Mouse (Mus musculus): ENCODE data around the gene Rab40b. TPM values are rescaled to one million over a fixed set of nuclear protein-coding genes. Genes with fewer than 3 reads are reported as not detected.

Rab40b gene
- polyA plus RNA-seq, 1 experiment from 2014 or later: 14.1 TPM

DNA sequence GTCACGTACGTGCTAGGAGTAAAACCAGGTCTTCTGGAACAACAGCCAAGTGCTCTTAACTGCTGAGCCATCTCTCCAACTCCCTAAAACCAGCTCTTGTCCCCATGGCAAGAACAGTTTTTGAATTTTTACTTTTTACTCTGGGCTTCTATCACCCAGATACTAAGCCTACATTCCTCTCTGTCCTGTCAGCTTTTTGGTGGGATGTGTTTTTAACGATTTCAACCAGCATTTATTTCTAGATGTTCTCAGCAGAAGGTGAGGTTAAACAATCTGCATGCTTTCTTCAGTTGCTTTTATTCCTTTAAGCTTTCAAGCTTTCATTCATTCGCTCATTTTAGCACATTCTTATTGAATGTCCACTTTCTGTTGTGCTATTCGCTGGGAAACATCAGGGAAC lies 29.9 kb upstream of the Rab40b start:
- no peaks in the 10 kb centered on the region for H3K36me3 ChIP-seq (ENCODE audit: control insufficient read depth, insufficient read depth, low read length)
- peaks cover 11% of the 10 kb centered on the region for H3K4me1 ChIP-seq (ENCODE audit: control insufficient read depth, insufficient read depth, low read depth, low read length)
- H3K4me3 ChIP-seq (ENCODE audit: low read length): no peak overlapping the region
- no peak overlapping the region for H3K4me2 ChIP-seq (ENCODE audit: low read length)
- no peak overlapping the region for H3K27ac ChIP-seq (ENCODE audit: low read depth, low read length)
- H3K9ac ChIP-seq (ENCODE audit: low read depth, low read length): no peak overlapping the region
- WGBS: 83% methylated on average over 5 of the region's 5 CpGs
- no peak for ATAC-seq
- no peaks in the 10 kb centered on the region for H3K9me3 ChIP-seq (ENCODE audit: control insufficient read depth, low read length)
- H3K27me3 ChIP-seq (replicated peaks; ENCODE audit: control insufficient read depth, insufficient read depth, low read length): no peaks in the 10 kb centered on the region

DNA sequence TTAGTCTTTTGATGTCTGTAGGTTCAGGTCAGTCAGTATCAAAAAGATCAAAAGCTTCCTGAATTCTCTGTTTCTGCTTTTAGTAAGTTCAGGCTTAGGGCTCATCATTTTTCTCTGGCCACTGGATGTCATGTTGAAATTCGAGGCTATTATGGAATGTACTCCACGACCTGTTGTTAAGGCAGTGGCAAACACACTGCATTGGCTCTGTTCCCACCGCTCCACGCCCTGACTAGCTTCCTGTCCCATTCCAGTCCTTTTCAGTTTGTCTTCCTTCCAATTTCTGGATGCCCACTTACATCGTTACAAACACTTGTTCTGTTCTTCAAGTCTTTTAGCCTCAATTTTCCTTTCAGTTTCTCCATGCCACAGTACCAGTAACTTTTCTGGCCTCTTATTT lies 27.3 kb upstream of the Rab40b start:
- no peaks in the 10 kb centered on the region for H3K4me1 ChIP-seq (ENCODE audit: control insufficient read depth, insufficient read depth, low read depth, low read length)
- no peak overlapping the region for H3K9ac ChIP-seq (ENCODE audit: low read depth, low read length)
- H3K4me2 ChIP-seq (ENCODE audit: low read length): no peak overlapping the region
- no peak overlapping the region for H3K4me3 ChIP-seq (ENCODE audit: low read length)
- no peak overlapping the region for H3K27ac ChIP-seq (ENCODE audit: low read depth, low read length)
- H3K27me3 ChIP-seq (replicated peaks; ENCODE audit: control insufficient read depth, insufficient read depth, low read length): no peaks in the 10 kb centered on the region
- no peaks in the 10 kb centered on the region for H3K9me3 ChIP-seq (ENCODE audit: control insufficient read depth, low read length)
- ATAC-seq: no peak
- 72% methylated on average over 5 of the region's 5 CpGs for WGBS
- no peaks in the 10 kb centered on the region for H3K36me3 ChIP-seq (ENCODE audit: control insufficient read depth, insufficient read depth, low read length)

DNA sequence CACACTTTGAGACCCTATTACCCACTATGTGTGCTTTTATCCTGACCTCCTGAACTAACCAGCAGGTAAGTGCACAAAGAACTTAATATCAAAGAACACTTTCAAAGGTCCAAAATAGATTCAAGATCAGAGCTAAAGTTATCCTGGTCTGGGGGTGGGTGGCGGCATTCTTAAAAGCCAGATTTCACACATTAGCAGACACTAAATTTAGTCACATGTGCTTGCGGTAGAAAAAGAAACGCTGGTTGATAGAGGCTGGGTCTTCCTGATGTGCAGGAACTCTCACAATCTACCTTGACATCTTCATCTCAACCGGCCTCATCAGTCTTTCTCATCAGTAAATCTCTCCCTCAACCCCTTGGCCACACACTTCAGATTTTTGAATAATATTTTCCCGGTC lies 26.7 kb upstream of the Rab40b start:
- H3K9ac ChIP-seq (ENCODE audit: low read depth, low read length): no peak overlapping the region
- H3K4me3 ChIP-seq (ENCODE audit: low read length): no peak overlapping the region
- no peaks in the 10 kb centered on the region for H3K9me3 ChIP-seq (ENCODE audit: control insufficient read depth, low read length)
- ATAC-seq: no peak
- no peaks in the 10 kb centered on the region for H3K27me3 ChIP-seq (replicated peaks; ENCODE audit: control insufficient read depth, insufficient read depth, low read length)
- no peaks in the 10 kb centered on the region for H3K4me1 ChIP-seq (ENCODE audit: control insufficient read depth, insufficient read depth, low read depth, low read length)
- H3K4me2 ChIP-seq (ENCODE audit: low read length): no peak overlapping the region
- H3K36me3 ChIP-seq (ENCODE audit: control insufficient read depth, insufficient read depth, low read length): no peaks in the 10 kb centered on the region
- H3K27ac ChIP-seq (ENCODE audit: low read depth, low read length): no peak overlapping the region
- WGBS: 85% methylated on average over 5 of the region's 5 CpGs

DNA sequence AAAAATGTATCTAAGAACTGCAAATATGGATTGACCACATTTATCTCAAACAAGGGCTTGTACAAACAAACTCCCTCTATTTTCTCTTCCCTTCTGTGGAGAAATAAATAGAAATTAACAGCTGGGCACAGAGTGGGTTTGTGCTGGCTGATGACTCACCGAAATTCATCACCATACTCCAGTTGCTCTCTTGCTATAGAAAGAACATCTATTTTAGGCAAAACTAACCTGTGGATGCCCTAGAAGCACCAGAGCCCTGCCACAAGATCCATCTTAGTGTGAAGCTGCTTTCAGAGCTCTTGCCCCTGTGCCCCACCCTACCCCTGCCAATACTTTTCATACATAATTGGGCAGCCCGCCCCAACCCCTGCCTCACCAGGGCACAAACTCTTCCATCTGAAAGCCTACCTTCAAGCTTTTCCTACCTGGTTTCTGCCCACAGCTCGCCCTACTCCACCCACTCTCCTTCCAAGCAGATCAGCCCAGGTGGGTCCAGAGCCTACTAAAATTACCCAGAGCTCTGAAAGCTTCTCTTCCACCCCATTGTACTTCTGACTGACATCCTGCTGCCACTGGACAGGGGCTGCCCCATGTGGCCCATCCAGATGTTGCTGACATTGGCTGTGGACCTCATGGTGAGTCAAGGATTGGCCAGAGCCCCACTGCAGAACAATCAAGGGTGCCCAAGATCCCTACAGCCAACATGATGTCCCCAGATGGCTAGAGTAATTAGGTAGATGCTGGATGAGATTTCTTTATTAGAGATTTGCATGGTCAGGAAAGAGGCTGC lies 19.5 kb upstream of the Rab40b start:
- Histone ChIP-seq H3K4me3 (ENCODE audit: low read length) (no peak overlapping the region), H3K27ac (ENCODE audit: low read depth, low read length) (no peak overlapping the region), H3K36me3 (ENCODE audit: control insufficient read depth, insufficient read depth, low read length) (no peaks in the 10 kb centered on the region), H3K4me1 (ENCODE audit: control insufficient read depth, insufficient read depth, low read depth, low read length) (no peaks in the 10 kb centered on the region), H3K9me3 (ENCODE audit: control insufficient read depth, low read length) (no peaks in the 10 kb centered on the region), H3K4me2 (ENCODE audit: low read length) (no peak overlapping the region), H3K9ac (ENCODE audit: low read depth, low read length) (no peak overlapping the region), H3K27me3 (replicated peaks; ENCODE audit: control insufficient read depth, insufficient read depth, low read length) (no peaks in the 10 kb centered on the region)
- 77% methylated on average over 3 of the region's 3 CpGs for WGBS
- no peak for ATAC-seq

DNA sequence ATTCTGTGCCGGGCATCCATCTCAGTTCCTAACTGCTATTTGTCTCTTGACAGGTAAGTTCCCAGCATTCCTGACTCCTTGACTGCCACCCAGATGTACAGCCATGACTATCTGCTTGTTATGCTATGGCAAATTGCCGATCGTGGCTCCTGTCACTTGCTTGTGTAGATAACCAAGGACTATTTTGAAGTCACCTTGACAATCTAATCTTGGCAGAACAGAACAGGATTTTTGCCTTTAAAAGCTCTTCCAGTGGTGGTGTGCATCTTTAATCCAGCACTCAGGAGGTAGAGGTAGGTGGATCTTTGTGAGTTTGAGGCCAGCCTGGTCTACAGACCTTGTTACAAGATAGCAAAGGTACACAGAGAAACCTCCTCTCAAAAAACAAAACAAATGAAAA lies 4.4 kb upstream of the Rab40b start:
- no peaks in the 10 kb centered on the region for H3K36me3 ChIP-seq (ENCODE audit: control insufficient read depth, insufficient read depth, low read length)
- no peak overlapping the region for H3K27ac ChIP-seq (ENCODE audit: low read depth, low read length)
- peaks cover 4% of the 10 kb centered on the region; the same call in 1 of the 2 replicates for H3K4me1 ChIP-seq (ENCODE audit: control insufficient read depth, insufficient read depth, low read depth, low read length)
- H3K4me2 ChIP-seq (ENCODE audit: low read length): no peak overlapping the region
- no peak for ATAC-seq
- H3K9ac ChIP-seq (ENCODE audit: low read depth, low read length): no peak overlapping the region
- no peaks in the 10 kb centered on the region for H3K27me3 ChIP-seq (replicated peaks; ENCODE audit: control insufficient read depth, insufficient read depth, low read length)
- WGBS: 89% methylated on average over 3 of the region's 3 CpGs
- no peak overlapping the region for H3K4me3 ChIP-seq (ENCODE audit: low read length)
- H3K9me3 ChIP-seq (ENCODE audit: control insufficient read depth, low read length): no peaks in the 10 kb centered on the region

DNA sequence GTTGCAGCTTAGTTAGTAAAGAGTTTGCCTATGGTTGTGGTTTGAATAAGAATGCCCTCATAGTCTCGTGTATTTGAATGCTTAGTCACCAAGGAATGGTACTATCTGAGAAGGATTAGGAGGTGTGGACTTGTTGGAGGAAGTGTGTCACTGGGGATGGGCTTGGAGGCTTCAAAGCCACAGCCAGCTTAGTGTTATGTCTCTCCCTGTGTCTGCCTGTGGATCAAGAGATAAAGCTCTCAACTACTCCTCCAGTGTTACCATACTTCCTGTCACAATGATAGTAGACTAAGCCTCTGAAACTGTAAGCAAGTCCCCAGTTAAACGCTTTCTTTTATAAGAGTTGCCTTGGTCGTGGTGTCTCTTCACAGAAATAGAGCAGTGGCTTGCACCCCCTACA lies 2.7 kb upstream of the Rab40b start:
- Histone ChIP-seq H3K27ac (ENCODE audit: low read depth, low read length) (no peak overlapping the region), H3K9ac (ENCODE audit: low read depth, low read length) (no peak overlapping the region), H3K4me2 (ENCODE audit: low read length) (no peak overlapping the region), H3K4me3 (ENCODE audit: low read length) (no peak overlapping the region), H3K4me1 (ENCODE audit: control insufficient read depth, insufficient read depth, low read depth, low read length) (peaks cover 13% of the 10 kb centered on the region), H3K27me3 (replicated peaks; ENCODE audit: control insufficient read depth, insufficient read depth, low read length) (no peaks in the 10 kb centered on the region), H3K36me3 (ENCODE audit: control insufficient read depth, insufficient read depth, low read length) (no peaks in the 10 kb centered on the region), H3K9me3 (ENCODE audit: control insufficient read depth, low read length) (no peaks in the 10 kb centered on the region)
- 70% methylated on average over 3 of the region's 3 CpGs for whole genome bisulfite sequencing
- no peak for ATAC-seq

DNA sequence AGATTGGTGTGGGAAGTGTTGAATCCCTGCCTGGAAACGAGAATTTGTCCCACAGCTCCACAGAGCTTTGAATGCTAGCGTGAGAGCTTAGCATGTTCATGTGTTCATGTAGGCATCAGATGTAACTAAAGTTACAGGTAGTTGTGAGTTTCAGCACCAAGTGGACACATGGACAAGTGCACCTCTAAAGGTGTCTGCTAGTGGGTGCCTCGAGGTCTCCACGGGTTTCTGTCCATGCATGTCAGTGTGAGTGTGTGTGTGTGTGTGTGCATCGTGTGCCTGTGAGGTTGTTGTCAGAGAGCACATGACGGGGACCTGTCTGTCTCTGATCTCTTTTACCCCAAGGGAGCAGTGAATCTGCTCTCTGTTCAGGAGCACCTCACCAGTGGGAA lies 499 bp upstream of the Rab40b start:
- ATAC-seq: no peak

DNA sequence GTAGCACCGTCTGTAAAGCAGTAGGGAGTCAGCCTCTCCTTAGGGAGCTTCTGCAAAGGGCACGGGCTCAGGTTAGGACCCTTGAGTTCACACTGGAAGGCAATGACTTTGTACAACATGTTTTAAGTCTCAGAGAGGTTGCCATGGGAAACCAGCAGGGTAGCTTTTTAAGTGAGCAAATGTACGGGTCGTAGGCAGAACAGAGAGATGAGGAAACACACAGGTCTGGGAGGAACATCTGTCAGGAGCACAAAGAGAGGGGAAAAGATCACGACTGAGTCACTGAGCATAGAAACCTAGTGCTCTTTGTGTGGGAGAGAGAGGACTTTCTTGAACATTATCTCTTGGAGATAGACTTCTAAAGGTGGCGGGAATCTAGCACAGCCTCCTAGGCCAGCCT lies 7.8 kb downstream of the Rab40b start:
- no peaks in the 10 kb centered on the region for H3K27me3 ChIP-seq (replicated peaks; ENCODE audit: control insufficient read depth, insufficient read depth, low read length)
- ATAC-seq: no peak
- H3K27ac ChIP-seq (ENCODE audit: low read depth, low read length): no peak overlapping the region
- H3K4me1 ChIP-seq (ENCODE audit: control insufficient read depth, insufficient read depth, low read depth, low read length): no peaks in the 10 kb centered on the region
- H3K4me2 ChIP-seq (ENCODE audit: low read length): no peak overlapping the region
- H3K36me3 ChIP-seq (ENCODE audit: control insufficient read depth, insufficient read depth, low read length): no peaks in the 10 kb centered on the region
- H3K4me3 ChIP-seq (ENCODE audit: low read length): no peak overlapping the region
- no peak overlapping the region for H3K9ac ChIP-seq (ENCODE audit: low read depth, low read length)
- WGBS: 19% methylated on average over 6 of the region's 6 CpGs
- no peaks in the 10 kb centered on the region for H3K9me3 ChIP-seq (ENCODE audit: control insufficient read depth, low read length)

More for the DNA sequence above, 499 bp upstream of the Rab40b start:
- peak overlapping the region; percentile 77 for H3K4me3 ChIP-seq (ENCODE audit: low read length)
- H3K36me3 ChIP-seq (ENCODE audit: control insufficient read depth, insufficient read depth, low read length): no peaks in the 10 kb centered on the region
- no peaks in the 10 kb centered on the region for H3K27me3 ChIP-seq (replicated peaks; ENCODE audit: control insufficient read depth, insufficient read depth, low read length)
- peak overlapping the region; percentile 88 for H3K4me2 ChIP-seq (ENCODE audit: low read length)
- no peak overlapping the region for H3K9ac ChIP-seq (ENCODE audit: low read depth, low read length)
- H3K27ac ChIP-seq (ENCODE audit: low read depth, low read length): no peak overlapping the region; the same call in 1 of the 2 replicates
- WGBS: 11% methylated on average over 6 of the region's 6 CpGs
- no peaks in the 10 kb centered on the region for H3K9me3 ChIP-seq (ENCODE audit: control insufficient read depth, low read length)
- peaks cover 13% of the 10 kb centered on the region for H3K4me1 ChIP-seq (ENCODE audit: control insufficient read depth, insufficient read depth, low read depth, low read length)

DNA sequence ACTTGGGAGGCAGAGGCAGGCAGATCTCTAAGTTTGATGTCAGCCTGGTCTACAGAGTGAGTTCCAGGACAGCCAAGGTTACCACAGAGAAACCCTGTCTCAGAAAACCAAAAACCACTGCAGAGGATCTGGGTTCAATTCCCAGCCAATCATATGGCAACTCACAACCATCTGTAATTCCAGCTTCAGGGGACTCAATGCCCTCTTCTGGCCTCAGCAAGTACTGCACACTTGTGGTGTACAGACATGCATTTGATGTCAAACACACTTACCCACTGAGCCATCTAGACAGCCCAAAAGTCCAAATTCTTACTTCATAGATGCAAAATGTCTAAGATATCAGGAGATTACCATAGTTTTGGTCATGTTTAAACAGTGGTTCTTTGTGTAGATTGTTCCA lies 9.4 kb downstream of the Rab40b start:
- Histone ChIP-seq H3K4me2 (ENCODE audit: low read length) (no peak overlapping the region), H3K9me3 (ENCODE audit: control insufficient read depth, low read length) (no peaks in the 10 kb centered on the region), H3K9ac (ENCODE audit: low read depth, low read length) (no peak overlapping the region), H3K27me3 (replicated peaks; ENCODE audit: control insufficient read depth, insufficient read depth, low read length) (no peaks in the 10 kb centered on the region), H3K4me3 (ENCODE audit: low read length) (no peak overlapping the region), H3K36me3 (ENCODE audit: control insufficient read depth, insufficient read depth, low read length) (no peaks in the 10 kb centered on the region), H3K4me1 (ENCODE audit: control insufficient read depth, insufficient read depth, low read depth, low read length) (no peaks in the 10 kb centered on the region), H3K27ac (ENCODE audit: low read depth, low read length) (no peak overlapping the region)
- ATAC-seq: no peak

Measured in hindbrain, embryonic 16.5 days (tissue).